Mouse (Mus musculus): ENCODE results near the gene Fbxo34. TPM values are rescaled to one million over a fixed set of nuclear protein-coding genes. Genes with fewer than 3 reads are reported as not detected.

Fbxo34 gene
- polyA plus RNA-seq, 1 experiment from 2014 or later, result 22.9 TPM

GRCm38 (mm10) chr14:47544877-47545276 lies 94.7 kb downstream of the Fbxo34 start:
- Histone ChIP-seq H3K27ac (ENCODE audit: low read depth, low read length) (no peak overlapping the region), H3K36me3 (ENCODE audit: control insufficient read depth, insufficient read depth, low read length) (no peaks in the 10 kb centered on the region; the same call in 1 of the 2 replicates), H3K9me3 (ENCODE audit: control insufficient read depth, low read length) (no peaks in the 10 kb centered on the region), H3K4me2 (ENCODE audit: low read depth, low read length, severe bottlenecking) (no peak overlapping the region), H3K9ac (ENCODE audit: low read length) (no peak overlapping the region), H3K4me3 (ENCODE audit: low read depth, low read length) (no peak overlapping the region), H3K4me1 (replicated peaks; ENCODE audit: control insufficient read depth, insufficient read depth, low read length) (no peaks in the 10 kb centered on the region), H3K27me3 (ENCODE audit: control insufficient read depth, insufficient read depth, low read length) (no peaks in the 10 kb centered on the region)
- 92% methylated on average over 4 of the region's 4 CpGs for WGBS
- DNase-seq (ENCODE audit: low spot score) (no peak), ATAC-seq (replicated peaks; ENCODE audit: low FRiP score) (no peak)

- H3K27me3 ChIP-seq (ENCODE audit: control insufficient read depth, insufficient read depth, low read length), result no peaks in the 10 kb centered on the region
- no peak overlapping the region for H3K9ac ChIP-seq (ENCODE audit: low read length)
- no peaks in the 10 kb centered on the region for H3K4me1 ChIP-seq (replicated peaks; ENCODE audit: control insufficient read depth, insufficient read depth, low read length)
- no peaks in the 10 kb centered on the region; the same call in 1 of the 2 replicates for H3K36me3 ChIP-seq (ENCODE audit: control insufficient read depth, insufficient read depth, low read length)
- H3K4me3 ChIP-seq (ENCODE audit: low read depth, low read length), result no peak overlapping the region
- H3K4me2 ChIP-seq (ENCODE audit: low read depth, low read length, severe bottlenecking), result no peak overlapping the region
- no peak overlapping the region for H3K27ac ChIP-seq (ENCODE audit: low read depth, low read length)
- 95% methylated on average over 6 of the region's 6 CpGs for WGBS
- DNase-seq (ENCODE audit: low spot score) (no peak), ATAC-seq (replicated peaks; ENCODE audit: low FRiP score) (no peak)
- H3K9me3 ChIP-seq (ENCODE audit: control insufficient read depth, low read length), result no peaks in the 10 kb centered on the region
Measured at GRCm38 (mm10) chr14:47551668-47552067, 101.4 kb downstream of the Fbxo34 start.

GRCm38 (mm10) chr14:47553380-47553779 lies 103.2 kb downstream of the Fbxo34 start:
- Histone ChIP-seq H3K4me2 (ENCODE audit: low read depth, low read length, severe bottlenecking) (no peak overlapping the region), H3K27ac (ENCODE audit: low read depth, low read length) (no peak overlapping the region), H3K4me1 (replicated peaks; ENCODE audit: control insufficient read depth, insufficient read depth, low read length) (no peaks in the 10 kb centered on the region), H3K9ac (ENCODE audit: low read length) (no peak overlapping the region), H3K27me3 (ENCODE audit: control insufficient read depth, insufficient read depth, low read length) (no peaks in the 10 kb centered on the region), H3K9me3 (ENCODE audit: control insufficient read depth, low read length) (no peaks in the 10 kb centered on the region), H3K4me3 (ENCODE audit: low read depth, low read length) (no peak overlapping the region), H3K36me3 (ENCODE audit: control insufficient read depth, insufficient read depth, low read length) (no peaks in the 10 kb centered on the region; the same call in 1 of the 2 replicates)
- DNase-seq (ENCODE audit: low spot score) (no peak), ATAC-seq (replicated peaks; ENCODE audit: low FRiP score) (no peak)
- WGBS, result 88% methylated on average over 2 of the region's 2 CpGs

- H3K9ac ChIP-seq (ENCODE audit: low read length), result no peak overlapping the region
- H3K36me3 ChIP-seq (ENCODE audit: control insufficient read depth, insufficient read depth, low read length), result no peaks in the 10 kb centered on the region
- no peak overlapping the region for H3K4me2 ChIP-seq (ENCODE audit: low read depth, low read length, severe bottlenecking)
- ATAC-seq (replicated peaks; ENCODE audit: low FRiP score) (no peak), DNase-seq (ENCODE audit: low spot score) (no peak)
- H3K27me3 ChIP-seq (ENCODE audit: control insufficient read depth, insufficient read depth, low read length), result no peaks in the 10 kb centered on the region
- no peak overlapping the region for H3K4me3 ChIP-seq (ENCODE audit: low read depth, low read length)
- H3K27ac ChIP-seq (ENCODE audit: low read depth, low read length), result no peak overlapping the region
- 92% methylated on average over 3 of the region's 4 CpGs for WGBS
- no peaks in the 10 kb centered on the region for H3K4me1 ChIP-seq (replicated peaks; ENCODE audit: control insufficient read depth, insufficient read depth, low read length)
- no peaks in the 10 kb centered on the region for H3K9me3 ChIP-seq (ENCODE audit: control insufficient read depth, low read length)
Measured at GRCm38 (mm10) chr14:47554236-47554635, 104.0 kb downstream of the Fbxo34 start.

- no peaks in the 10 kb centered on the region for H3K9me3 ChIP-seq (ENCODE audit: control insufficient read depth, low read length)
- ATAC-seq (replicated peaks; ENCODE audit: low FRiP score) (no peak), DNase-seq (ENCODE audit: low spot score) (no peak)
- no peaks in the 10 kb centered on the region for H3K4me1 ChIP-seq (replicated peaks; ENCODE audit: control insufficient read depth, insufficient read depth, low read length)
- H3K4me2 ChIP-seq (ENCODE audit: low read depth, low read length, severe bottlenecking), result no peak overlapping the region
- H3K4me3 ChIP-seq (ENCODE audit: low read depth, low read length), result no peak overlapping the region
- no peaks in the 10 kb centered on the region for H3K27me3 ChIP-seq (ENCODE audit: control insufficient read depth, insufficient read depth, low read length)
- H3K9ac ChIP-seq (ENCODE audit: low read length), result no peak overlapping the region
- WGBS, result 92% methylated on average over 5 of the region's 5 CpGs
- H3K36me3 ChIP-seq (ENCODE audit: control insufficient read depth, insufficient read depth, low read length), result no peaks in the 10 kb centered on the region
- H3K27ac ChIP-seq (ENCODE audit: low read depth, low read length), result no peak overlapping the region
Measured at GRCm38 (mm10) chr14:47555225-47555624, 105.0 kb downstream of the Fbxo34 start.

- Histone ChIP-seq H3K4me3 (ENCODE audit: low read depth, low read length) (no peak overlapping the region), H3K4me1 (replicated peaks; ENCODE audit: control insufficient read depth, insufficient read depth, low read length) (no peaks in the 10 kb centered on the region), H3K27me3 (ENCODE audit: control insufficient read depth, insufficient read depth, low read length) (no peaks in the 10 kb centered on the region), H3K4me2 (ENCODE audit: low read depth, low read length, severe bottlenecking) (no peak overlapping the region), H3K36me3 (ENCODE audit: control insufficient read depth, insufficient read depth, low read length) (no peaks in the 10 kb centered on the region), H3K9me3 (ENCODE audit: control insufficient read depth, low read length) (no peaks in the 10 kb centered on the region), H3K27ac (ENCODE audit: low read depth, low read length) (no peak overlapping the region), H3K9ac (ENCODE audit: low read length) (no peak overlapping the region)
- DNase-seq (ENCODE audit: low spot score), result no peak
- WGBS, result 93% methylated on average over 2 of the region's 2 CpGs
- ATAC-seq (replicated peaks; ENCODE audit: low FRiP score), result no peak
Measured at GRCm38 (mm10) chr14:47560714-47561113, 110.5 kb downstream of the Fbxo34 start.

- 90% methylated on average over 1 of the region's 1 CpGs for WGBS
- H3K4me2 ChIP-seq (ENCODE audit: low read depth, low read length, severe bottlenecking), result no peak overlapping the region
- H3K36me3 ChIP-seq (ENCODE audit: control insufficient read depth, insufficient read depth, low read length), result no peaks in the 10 kb centered on the region
- no peaks in the 10 kb centered on the region for H3K27me3 ChIP-seq (ENCODE audit: control insufficient read depth, insufficient read depth, low read length)
- H3K9ac ChIP-seq (ENCODE audit: low read length), result no peak overlapping the region
- no peaks in the 10 kb centered on the region for H3K4me1 ChIP-seq (replicated peaks; ENCODE audit: control insufficient read depth, insufficient read depth, low read length)
- DNase-seq (ENCODE audit: low spot score) (no peak), ATAC-seq (replicated peaks; ENCODE audit: low FRiP score) (no peak)
- no peak overlapping the region for H3K27ac ChIP-seq (ENCODE audit: low read depth, low read length)
- no peak overlapping the region for H3K4me3 ChIP-seq (ENCODE audit: low read depth, low read length)
- no peaks in the 10 kb centered on the region for H3K9me3 ChIP-seq (ENCODE audit: control insufficient read depth, low read length)
Measured at GRCm38 (mm10) chr14:47562530-47562929, 112.3 kb downstream of the Fbxo34 start.

GRCm38 (mm10) chr14:47563106-47563505 lies 112.9 kb downstream of the Fbxo34 start:
- Histone ChIP-seq H3K36me3 (ENCODE audit: control insufficient read depth, insufficient read depth, low read length) (no peaks in the 10 kb centered on the region), H3K27ac (ENCODE audit: low read depth, low read length) (no peak overlapping the region), H3K9ac (ENCODE audit: low read length) (no peak overlapping the region), H3K27me3 (ENCODE audit: control insufficient read depth, insufficient read depth, low read length) (no peaks in the 10 kb centered on the region), H3K4me2 (ENCODE audit: low read depth, low read length, severe bottlenecking) (no peak overlapping the region), H3K4me3 (ENCODE audit: low read depth, low read length) (no peak overlapping the region), H3K9me3 (ENCODE audit: control insufficient read depth, low read length) (no peaks in the 10 kb centered on the region), H3K4me1 (replicated peaks; ENCODE audit: control insufficient read depth, insufficient read depth, low read length) (no peaks in the 10 kb centered on the region)
- DNase-seq (ENCODE audit: low spot score) (no peak), ATAC-seq (replicated peaks; ENCODE audit: low FRiP score) (no peak)
- 87% methylated on average over 4 of the region's 4 CpGs for WGBS

GRCm38 (mm10) chr14:47567962-47568652 lies 117.9 kb downstream of the Fbxo34 start:
- no peaks in the 10 kb centered on the region for H3K27me3 ChIP-seq (ENCODE audit: control insufficient read depth, insufficient read depth, low read length)
- peak; percentile 100 for ATAC-seq (replicated peaks; ENCODE audit: low FRiP score)
- H3K27ac ChIP-seq (ENCODE audit: low read depth, low read length), result no peak overlapping the region
- H3K4me3 ChIP-seq (ENCODE audit: low read depth, low read length), result peak overlapping the region; percentile 84
- peak; percentile 98 for DNase-seq (ENCODE audit: low spot score)
- H3K9ac ChIP-seq (ENCODE audit: low read length), result peak overlapping the region; percentile 76
- H3K4me2 ChIP-seq (ENCODE audit: low read depth, low read length, severe bottlenecking), result peak overlapping the region; percentile 73
- under 1% methylated on average over 46 of the region's 46 CpGs for WGBS
- no peaks in the 10 kb centered on the region for H3K36me3 ChIP-seq (ENCODE audit: control insufficient read depth, insufficient read depth, low read length)
- no peaks in the 10 kb centered on the region for H3K4me1 ChIP-seq (replicated peaks; ENCODE audit: control insufficient read depth, insufficient read depth, low read length)
- no peaks in the 10 kb centered on the region for H3K9me3 ChIP-seq (ENCODE audit: control insufficient read depth, low read length)

All from forebrain, embryonic 11.5 days (tissue).